Mouse (Mus musculus): ENCODE data around the gene Gm10491. TPM values are rescaled to one million over a fixed set of nuclear protein-coding genes. Genes with fewer than 3 reads are reported as not detected.

Gm10491 gene
- polyA plus RNA-seq (2012; ENCODE audit: low replicate concordance), result not detected in 2 replicates

GRCm38 (mm10) chrX:7907735-7908134, at the start of gene Gm10491:
Gene Gm10491 (minus strand): TSS chrX:7907835.

GRCm38 (mm10) chrX:7947108-7947899, 39.7 kb upstream of the Gm10491 start, which contains the start of gene Hdac6:
Gene Hdac6 (minus strand): TSS chrX:7947889.

GRCm38 (mm10) chrX:7928270-7928790, 20.7 kb upstream of the Gm10491 start, which contains the start of gene Eras:
Gene Eras (minus strand): TSS chrX:7928607.

GRCm38 (mm10) chrX:7919601-7920383, 12.2 kb upstream of the Gm10491 start, which contains the start of gene Pcsk1n:
Gene Pcsk1n (plus strand): TSS chrX:7919822.

GRCm38 (mm10) chrX:7909242-7909641, 1.6 kb upstream of the Gm10491 start, which contains the start of gene Gm10490:
Gene Gm10490 (plus strand): TSS chrX:7909542.

GRCm38 (mm10) chrX:7898880-7899874, 8.5 kb downstream of the Gm10491 start, which contains the start of the genes Pqbp1 and Timm17b:
Gene Pqbp1 (minus strand): TSS chrX:7899269.
Gene Timm17b (plus strand): TSS chrX:7899357.

GRCm38 (mm10) chrX:7883841-7884567, 23.6 kb downstream of the Gm10491 start, which contains the start of gene Slc35a2:
Gene Slc35a2 (plus strand): TSS chrX:7884028.

GRCm38 (mm10) chrX:7878007-7878419, 29.6 kb downstream of the Gm10491 start, which contains the start of gene Pim2:
Gene Pim2 (plus strand): TSS chrX:7878262.

Other genes starting within 250 kb of the Gm10491 start
- gene Plp2, start 236.4 kb downstream of the Gm10491 start, polyA plus RNA-seq (2012; ENCODE audit: low replicate concordance), result 101 and 137 TPM in 2 replicates
- gene Magix, start 226.6 kb downstream of the Gm10491 start, polyA plus RNA-seq (2012; ENCODE audit: low replicate concordance), result 0.09 TPM in 1 of 2 replicates, not detected in the other
- gene Gpkow, start 210.7 kb downstream of the Gm10491 start, polyA plus RNA-seq (2012; ENCODE audit: low replicate concordance), result 3.7 and 10.8 TPM in 2 replicates
- gene Wdr45, start 193.5 kb downstream of the Gm10491 start, polyA plus RNA-seq (2012; ENCODE audit: low replicate concordance), result 23.1 and 43.2 TPM in 2 replicates
- 6.3 and 11.1 TPM in 2 replicates for gene Gm45208, start 185.6 kb downstream of the Gm10491 start, polyA plus RNA-seq (2012; ENCODE audit: low replicate concordance)
- gene Praf2, start 179.4 kb downstream of the Gm10491 start, polyA plus RNA-seq (2012; ENCODE audit: low replicate concordance), result 15.7 and 22.6 TPM in 2 replicates
- gene Ccdc120, start 156.9 kb downstream of the Gm10491 start, polyA plus RNA-seq (2012; ENCODE audit: low replicate concordance), result 0.70 and 1.6 TPM in 2 replicates
- gene Tfe3, start 145.3 kb downstream of the Gm10491 start, polyA plus RNA-seq (2012; ENCODE audit: low replicate concordance), result 51.6 and 59.4 TPM in 2 replicates
- gene Gripap1, start 118.1 kb downstream of the Gm10491 start, polyA plus RNA-seq (2012; ENCODE audit: low replicate concordance), result 58.1 and 71.9 TPM in 2 replicates
- gene Kcnd1, start 85.5 kb downstream of the Gm10491 start, polyA plus RNA-seq (2012; ENCODE audit: low replicate concordance), result 0.54 and 0.69 TPM in 2 replicates
- gene Otud5, start 66.5 kb downstream of the Gm10491 start, polyA plus RNA-seq (2012; ENCODE audit: low replicate concordance), result 142 and 149 TPM in 2 replicates
- 101 and 151 TPM in 2 replicates for gene Pim2, start 29.6 kb downstream of the Gm10491 start, polyA plus RNA-seq (2012; ENCODE audit: low replicate concordance)
- 57.9 and 67.5 TPM in 2 replicates for gene Slc35a2, start 23.8 kb downstream of the Gm10491 start, polyA plus RNA-seq (2012; ENCODE audit: low replicate concordance)
- gene Pqbp1, start 8.6 kb downstream of the Gm10491 start, polyA plus RNA-seq (2012; ENCODE audit: low replicate concordance), result 178 and 313 TPM in 2 replicates
- 40.0 and 104 TPM in 2 replicates for gene Timm17b, start 8.5 kb downstream of the Gm10491 start, polyA plus RNA-seq (2012; ENCODE audit: low replicate concordance)
- gene Gm10490, start 1.7 kb upstream of the Gm10491 start, polyA plus RNA-seq (2012; ENCODE audit: low replicate concordance), result not detected in 2 replicates
- 0.27 TPM in 1 of 2 replicates, not detected in the other for gene Pcsk1n, start 12.0 kb upstream of the Gm10491 start, polyA plus RNA-seq (2012; ENCODE audit: low replicate concordance)
- not detected in 2 replicates for gene Eras, start 20.8 kb upstream of the Gm10491 start, polyA plus RNA-seq (2012; ENCODE audit: low replicate concordance)
- 10.1 and 14.4 TPM in 2 replicates for gene Hdac6, start 40.1 kb upstream of the Gm10491 start, polyA plus RNA-seq (2012; ENCODE audit: low replicate concordance)
- gene Gata1, start 70.2 kb upstream of the Gm10491 start, polyA plus RNA-seq (2012; ENCODE audit: low replicate concordance), result 2.1 and 24.9 TPM in 2 replicates
- not detected in 2 replicates for gene Glod5, start 110.7 kb upstream of the Gm10491 start, polyA plus RNA-seq (2012; ENCODE audit: low replicate concordance)
- 4.5 and 8.5 TPM in 2 replicates for gene Suv39h1, start 166.9 kb upstream of the Gm10491 start, polyA plus RNA-seq (2012; ENCODE audit: low replicate concordance)
- 203 and 558 TPM in 2 replicates for gene Was, start 182.7 kb upstream of the Gm10491 start, polyA plus RNA-seq (2012; ENCODE audit: low replicate concordance)
- 35.6 and 35.9 TPM in 2 replicates for gene Wdr13, start 225.1 kb upstream of the Gm10491 start, polyA plus RNA-seq (2012; ENCODE audit: low replicate concordance)
- gene Rbm3, start 238.0 kb upstream of the Gm10491 start, polyA plus RNA-seq (2012; ENCODE audit: low replicate concordance), result 29.3 and 167 TPM in 2 replicates

Data from hematopoietic multipotent progenitor cell, adult 10-12 weeks (in vitro differentiated cells).